Mouse (Mus musculus) stomach, embryonic 16.5 days (tissue): ENCODE results near the gene Nenf. TPM values are rescaled to one million over a fixed set of nuclear protein-coding genes. Genes with fewer than 3 reads are reported as not detected.
A peak's percentile ranks its signal among the peaks of the same experiment; 100 is the strongest.

ENCODE experiments used
- ATAC-seq: fragments of 200-750 bp; cut with Nextera tagmentation; 2 replicates; pipeline ENCODE4 v1.8.0; 2017; ENCODE audit warnings: moderate number of reproducible peaks, moderate TSS enrichment; ENCODE audit not compliant: insufficient read depth, low FRiP score
- H3K27ac ChIP-seq: fragments of 300-500 bp; sonication (generic); 2 replicates; pipeline ENCODE4 v1.5.1; 2014; ENCODE audit warnings: low read length
- H3K27me3 ChIP-seq: fragments of 300-500 bp; sonication (generic); 2 replicates; pipeline ENCODE4 v1.6.1; 2014; ENCODE audit warnings: low read length, control low read depth, mixed read lengths; ENCODE audit not compliant: control insufficient read depth, insufficient read depth
- H3K36me3 ChIP-seq: fragments of 300-500 bp; sonication (generic); 2 replicates; pipeline ENCODE4 v1.6.1; 2014; ENCODE audit warnings: low read length; ENCODE audit not compliant: control insufficient read depth, insufficient read depth
- H3K4me1 ChIP-seq: fragments of 300-500 bp; sonication (generic); 2 replicates; pipeline ENCODE4 v1.6.1; 2014; ENCODE audit warnings: low read length, control low read depth, mixed read lengths; ENCODE audit not compliant: control insufficient read depth, insufficient read depth
- H3K4me2 ChIP-seq: fragments of 300-500 bp; sonication (generic); 2 replicates; pipeline ENCODE4 v1.6.1; 2014; ENCODE audit warnings: low read depth, low read length, mixed read lengths
- H3K4me3 ChIP-seq: fragments of 300-500 bp; sonication (generic); replicated peaks from 2 replicates; pipeline ENCODE4 v1.5.1; 2014; ENCODE audit warnings: mild to moderate bottlenecking, low read length
- H3K9ac ChIP-seq: fragments of 300-500 bp; sonication (generic); 2 replicates; pipeline ENCODE4 v1.6.1; 2014; ENCODE audit warnings: low read length
- H3K9me3 ChIP-seq: fragments of 300-500 bp; sonication (generic); replicated peaks from 2 replicates; pipeline ENCODE4 v1.6.1; 2016; ENCODE audit warnings: low read length, control low read depth; ENCODE audit not compliant: control insufficient read depth
- WGBS: fragments of 180-500 bp; shearing (Covaris S2); extraction: QIAGEN DNeasy Blood & Tissue Kit; methylation state at CpG from one replicate; pipeline ENCODE4 v1.1.7; 2014; 5-methylcytosine and 5-hydroxymethylcytosine counted together
- polyA plus RNA-seq: library from polyadenylated mRNA; unstranded; fragments of >200 nt; fragmentation: Nextera tagmentation; extraction: Ambion mirVana; gene quantifications from 2 replicates; pipeline ENCODE4 v1.2.1, GENCODE M21; 2015

The Nenf gene
- polyA plus RNA-seq, 1 experiment from 2014 or later = 91.3 TPM

- H3K4me2 ChIP-seq = no peak overlapping the region
- H3K4me1 ChIP-seq = peaks cover 15% of the 10 kb centered on the region
- ATAC-seq = peak; percentile 53; the same call in 1 of the 2 replicates
- no peak overlapping the region for H3K9ac ChIP-seq
- peak overlapping the region; percentile 19; the same call in 1 of the 2 replicates for H3K27ac ChIP-seq
- no peaks in the 10 kb centered on the region for H3K9me3 ChIP-seq
- H3K27me3 ChIP-seq = no peaks in the 10 kb centered on the region
- no peak overlapping the region for H3K4me3 ChIP-seq
- H3K36me3 ChIP-seq = peaks cover 7% of the 10 kb centered on the region; the same call in 1 of the 2 replicates
- 35% methylated on average over 5 of the region's 5 CpGs for WGBS
Measured at GRCm38 (mm10) chr1:191348996-191349395, 31.0 kb upstream of the Nenf start.

GRCm38 (mm10) chr1:191348592-191348991 is 30.6 kb upstream of the Nenf start:
- H3K9me3 ChIP-seq = no peaks in the 10 kb centered on the region
- WGBS = 56% methylated on average over 2 of the region's 2 CpGs

GRCm38 (mm10) chr1:191347602-191348001 is 29.6 kb upstream of the Nenf start:
- Histone ChIP-seq H3K4me3 (no peak overlapping the region), H3K36me3 (peaks cover 7% of the 10 kb centered on the region), H3K9ac (no peak overlapping the region), H3K9me3 (no peaks in the 10 kb centered on the region), H3K27ac (no peak overlapping the region), H3K27me3 (no peaks in the 10 kb centered on the region), H3K4me1 (peaks cover 15% of the 10 kb centered on the region), H3K4me2 (no peak overlapping the region)
- ATAC-seq = no peak
- 90% methylated on average over 8 of the region's 8 CpGs for WGBS

More at GRCm38 (mm10) chr1:191348592-191348991, 30.6 kb upstream of the Nenf start:
- H3K27ac ChIP-seq = peak overlapping the region; percentile 37; the same call in 1 of the 2 replicates
- H3K4me3 ChIP-seq = no peak overlapping the region
- H3K36me3 ChIP-seq = peaks cover 11% of the 10 kb centered on the region
- no peak overlapping the region for H3K9ac ChIP-seq
- no peak overlapping the region for H3K4me2 ChIP-seq
- H3K27me3 ChIP-seq = no peaks in the 10 kb centered on the region
- peaks cover 15% of the 10 kb centered on the region for H3K4me1 ChIP-seq
- no peak for ATAC-seq

GRCm38 (mm10) chr1:191340530-191340929 is 22.5 kb upstream of the Nenf start:
- ATAC-seq = no peak
- H3K4me3 ChIP-seq = no peak overlapping the region
- H3K9me3 ChIP-seq = no peaks in the 10 kb centered on the region
- WGBS = 89% methylated on average over 4 of the region's 4 CpGs
- no peak overlapping the region for H3K9ac ChIP-seq
- no peaks in the 10 kb centered on the region for H3K27me3 ChIP-seq
- H3K4me2 ChIP-seq = no peak overlapping the region
- H3K27ac ChIP-seq = no peak overlapping the region
- no peaks in the 10 kb centered on the region for H3K4me1 ChIP-seq
- H3K36me3 ChIP-seq = peaks cover 25% of the 10 kb centered on the region

DNA sequence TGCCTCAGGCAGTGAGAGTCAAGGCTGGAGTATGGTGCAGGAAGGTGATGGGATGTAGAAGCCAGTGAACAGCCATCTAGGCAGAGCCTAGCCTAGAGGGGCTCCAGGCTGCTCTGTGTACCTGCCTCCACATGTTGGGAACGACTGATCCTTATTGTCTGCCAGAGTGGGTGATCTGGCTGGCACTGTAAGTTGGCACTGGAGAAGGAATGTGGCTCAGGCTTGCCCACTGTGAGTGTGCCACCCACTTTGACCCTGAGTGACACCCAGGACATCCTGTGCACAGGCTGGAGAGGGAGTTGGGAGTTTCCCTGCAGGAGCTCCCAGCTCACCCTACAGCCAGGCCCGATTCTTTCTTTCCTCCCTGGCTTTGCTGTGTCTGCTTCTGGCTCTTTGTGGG is 21.9 kb upstream of the Nenf start:
- H3K36me3 ChIP-seq = peaks cover 25% of the 10 kb centered on the region
- no peak overlapping the region for H3K4me3 ChIP-seq
- no peak overlapping the region for H3K9ac ChIP-seq
- H3K27ac ChIP-seq = no peak overlapping the region
- WGBS = 87% methylated on average over 2 of the region's 2 CpGs
- no peaks in the 10 kb centered on the region for H3K27me3 ChIP-seq
- ATAC-seq = no peak
- H3K4me2 ChIP-seq = no peak overlapping the region
- H3K9me3 ChIP-seq = no peaks in the 10 kb centered on the region
- no peaks in the 10 kb centered on the region for H3K4me1 ChIP-seq

DNA sequence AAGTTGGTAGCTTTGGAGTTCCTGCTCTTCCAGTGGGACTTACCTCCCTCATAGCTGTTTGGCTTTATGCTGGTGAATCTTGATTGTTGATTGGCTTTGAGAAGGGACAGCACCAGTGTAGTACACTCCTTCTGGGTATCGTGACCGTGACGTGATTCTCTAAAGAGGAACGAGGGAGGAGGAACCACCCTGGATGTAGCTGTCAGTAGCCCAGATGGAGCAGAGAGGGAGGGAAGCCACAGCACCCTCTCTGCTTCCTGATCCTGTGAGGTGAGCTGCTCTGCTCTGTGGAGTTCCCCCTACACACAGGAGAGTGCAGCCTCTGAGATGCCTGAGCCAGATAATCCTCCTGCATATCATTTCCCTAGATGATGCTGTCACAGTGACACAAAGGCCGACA is 16.5 kb upstream of the Nenf start:
- no peaks in the 10 kb centered on the region for H3K4me1 ChIP-seq
- H3K27ac ChIP-seq = no peak overlapping the region
- ATAC-seq = no peak
- H3K9ac ChIP-seq = no peak overlapping the region
- H3K9me3 ChIP-seq = no peaks in the 10 kb centered on the region
- 82% methylated on average over 5 of the region's 5 CpGs for WGBS
- H3K4me3 ChIP-seq = no peak overlapping the region
- peaks cover 14% of the 10 kb centered on the region for H3K36me3 ChIP-seq
- no peaks in the 10 kb centered on the region for H3K27me3 ChIP-seq
- H3K4me2 ChIP-seq = no peak overlapping the region

DNA sequence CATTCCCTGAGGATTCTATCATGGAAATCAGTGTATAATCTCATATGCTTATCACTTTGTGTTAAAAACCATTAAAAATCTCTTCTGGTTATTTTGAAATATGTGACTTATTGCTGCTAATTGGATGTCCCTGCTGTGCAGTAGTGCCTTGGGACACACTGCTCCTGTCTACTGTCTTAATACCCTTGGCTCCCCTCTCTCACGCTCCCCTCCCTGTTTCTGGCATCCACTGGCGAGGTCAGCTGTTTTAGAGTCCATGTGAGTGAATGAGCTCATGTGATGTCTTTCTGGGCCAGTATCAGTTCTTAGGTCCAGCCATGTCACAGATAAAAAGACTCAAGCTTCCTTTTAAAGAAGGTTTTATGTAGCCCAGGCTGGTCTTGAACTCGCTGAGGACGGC is 12.4 kb upstream of the Nenf start:
- 86% methylated on average over 4 of the region's 4 CpGs for WGBS

DNA sequence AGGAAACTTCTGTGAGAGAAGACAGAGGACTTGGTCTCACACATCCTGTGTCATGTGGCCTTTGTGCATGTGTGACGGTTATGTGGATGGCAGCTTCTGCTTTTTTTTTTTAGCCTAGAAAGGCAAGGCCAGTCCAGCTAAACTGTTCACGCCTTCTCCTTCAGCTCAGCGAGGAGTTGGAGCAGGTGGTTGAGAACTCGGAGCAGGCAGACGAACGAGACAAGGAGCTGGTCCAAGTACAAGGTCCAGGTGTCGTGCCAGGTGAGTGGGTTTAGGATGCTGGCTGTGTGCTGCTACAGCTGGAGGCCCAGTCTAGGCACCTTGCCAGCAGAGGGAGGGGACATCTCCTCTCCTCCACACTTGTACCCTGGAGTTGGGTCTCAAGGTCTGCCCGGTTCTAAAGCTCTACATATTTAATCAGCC is 10.0 kb upstream of the Nenf start:
- Histone ChIP-seq H3K9me3 (no peaks in the 10 kb centered on the region), H3K9ac (no peak overlapping the region), H3K4me2 (0 out of 2 replicates have a peak overlapping the region, but pooled peaks have one; percentile 88), H3K36me3 (no peaks in the 10 kb centered on the region), H3K27me3 (no peaks in the 10 kb centered on the region), H3K27ac (peak overlapping the region; percentile 26; the same call in 1 of the 2 replicates), H3K4me1 (peaks cover 18% of the 10 kb centered on the region), H3K4me3 (no peak overlapping the region)
- 59% methylated on average over 8 of the region's 8 CpGs for WGBS
- ATAC-seq = peak; percentile 30; the same call in 1 of the 2 replicates

More for the DNA sequence above, 12.4 kb upstream of the Nenf start:
- Histone ChIP-seq H3K9me3 (no peaks in the 10 kb centered on the region), H3K36me3 (no peaks in the 10 kb centered on the region), H3K4me3 (no peak overlapping the region), H3K4me1 (peaks cover 18% of the 10 kb centered on the region), H3K27ac (no peak overlapping the region), H3K4me2 (no peak overlapping the region), H3K9ac (no peak overlapping the region), H3K27me3 (no peaks in the 10 kb centered on the region)
- ATAC-seq = no peak

DNA sequence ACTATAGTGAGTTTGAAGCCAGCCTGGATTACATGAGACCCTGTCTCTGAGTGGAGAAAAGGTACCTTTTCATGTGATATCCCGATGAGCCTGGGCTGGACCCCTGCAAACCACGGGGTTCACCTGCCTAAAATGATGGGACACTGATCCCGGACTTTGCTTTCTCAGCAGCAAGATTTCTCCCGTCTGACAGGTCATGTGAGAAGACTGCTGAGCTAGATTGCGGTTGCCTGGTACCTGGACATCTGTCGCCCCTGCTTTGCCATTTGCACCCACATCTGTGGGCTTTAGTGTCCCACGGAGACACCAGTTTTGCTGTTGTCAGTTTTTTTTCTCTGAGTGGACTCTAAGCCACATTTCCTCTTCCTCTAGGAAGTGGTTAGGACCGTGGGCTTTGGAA is 9.3 kb upstream of the Nenf start:
- Histone ChIP-seq H3K27ac (no peak overlapping the region), H3K4me2 (peak overlapping the region; percentile 88), H3K36me3 (no peaks in the 10 kb centered on the region), H3K9ac (peak overlapping the region; percentile 85; the same call in 1 of the 2 replicates), H3K9me3 (no peaks in the 10 kb centered on the region), H3K27me3 (no peaks in the 10 kb centered on the region), H3K4me1 (peaks cover 18% of the 10 kb centered on the region), H3K4me3 (no peak overlapping the region)
- WGBS = 81% methylated on average over 8 of the region's 8 CpGs
- ATAC-seq = no peak
